21 mouse cellular contexts compared by ENCODE assay signal in the genomic region with DNA sequence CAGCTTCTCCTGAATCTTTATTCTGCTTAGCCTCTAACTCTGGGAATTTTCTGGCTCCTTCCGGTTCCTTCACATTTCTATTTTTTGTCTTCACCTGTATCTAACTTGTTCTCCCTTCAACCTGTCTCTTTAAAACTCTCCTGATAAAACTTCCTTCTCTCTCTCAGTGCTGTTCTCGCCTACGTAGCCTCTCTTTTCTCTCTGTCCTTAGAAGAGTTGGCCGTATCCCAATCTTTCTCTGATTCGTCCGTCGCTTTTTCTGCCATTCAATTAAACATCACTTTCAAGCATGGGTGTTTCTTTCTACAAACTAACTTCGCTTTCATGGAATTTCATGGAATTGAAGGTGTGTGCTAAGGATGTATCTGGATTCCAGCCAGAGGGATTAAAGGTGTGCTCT.
DNase-seq lines count a peak whose midpoint lies in the region; ATAC-seq and TF ChIP-seq lines count a peak whose summit lies in the region.
"Had no signal": no experiment of that assay in that cellular context is flagged by ENCODE, and none has a peak within 500 bp of the region (broad histone marks: within the 10 kb centered on the region; RNA-seq: fewer than 3 reads in every experiment).

No protein-coding gene starts in this region.

- no peak overlapping the region for H3K9ac ChIP-seq in kidney, postnatal 0 days (ENCODE audit: low read depth, low read length)
- H3K9ac ChIP-seq: embryonic facial prominence, embryonic 13.5 days; embryonic facial prominence, embryonic 15.5 days; forebrain, embryonic 12.5 days had no signal

- no peak for TF ChIP-seq POLR2A in cortical plate, adult 2 months (IDR thresholded peaks at IDR 0.05; ENCODE audit: extremely low read depth, insufficient read depth, low read length)

- H3K9me3 ChIP-seq in kidney, postnatal 0 days (replicated peaks; ENCODE audit: low read length), result no peaks in the 10 kb centered on the region
- H3K9me3 ChIP-seq: embryonic facial prominence, embryonic 13.5 days; embryonic facial prominence, embryonic 15.5 days; forebrain, embryonic 10.5 days; forebrain, embryonic 12.5 days had no signal

- no peak overlapping the region for H3K4me3 ChIP-seq in kidney, postnatal 0 days (replicated peaks; ENCODE audit: low read depth, low read length)
- no peak overlapping the region for H3K4me3 ChIP-seq in cortical plate, adult 2 months (ENCODE audit: insufficient read depth, low read length)
- H3K4me3 ChIP-seq: embryonic facial prominence, embryonic 13.5 days; embryonic facial prominence, embryonic 15.5 days; erythroblast, embryonic 14.5 days; forebrain, embryonic 10.5 days; forebrain, embryonic 12.5 days had no signal

- WGBS in kidney, postnatal 0 days, result 84% methylated on average over 8 of the region's 8 CpGs

- 0 out of 2 replicates have a peak overlapping the region, but pooled peaks have one; percentile 5 for H3K27ac ChIP-seq in kidney, postnatal 0 days
- peak overlapping the region; percentile 42; the same call in 1 of the 2 replicates for H3K27ac ChIP-seq in cortical plate, adult 2 months (ENCODE audit: insufficient read depth, low read length)
- H3K27ac ChIP-seq: embryonic facial prominence, embryonic 13.5 days; embryonic facial prominence, embryonic 15.5 days; forebrain, embryonic 10.5 days; forebrain, embryonic 12.5 days had no signal

- H3K36me3 ChIP-seq in kidney, postnatal 0 days (ENCODE audit: insufficient read depth, low read length), result no peaks in the 10 kb centered on the region
- H3K36me3 ChIP-seq: embryonic facial prominence, embryonic 13.5 days; embryonic facial prominence, embryonic 15.5 days; forebrain, embryonic 10.5 days; forebrain, embryonic 12.5 days had no signal

- H3K4me1 ChIP-seq in kidney, postnatal 0 days (replicated peaks; ENCODE audit: insufficient read depth, low read length), result no peaks in the 10 kb centered on the region
- peaks cover 4% of the 10 kb centered on the region; the same call in 1 of the 2 replicates for H3K4me1 ChIP-seq in cortical plate, adult 2 months (ENCODE audit: control insufficient read depth, insufficient read depth, low read length)
- H3K4me1 ChIP-seq: embryonic facial prominence, embryonic 15.5 days; forebrain, embryonic 10.5 days; forebrain, embryonic 12.5 days had no signal

- no peaks in the 10 kb centered on the region for H3K27me3 ChIP-seq in kidney, postnatal 0 days (ENCODE audit: insufficient read depth, low read length)
- H3K27me3 ChIP-seq: embryonic facial prominence, embryonic 13.5 days; embryonic facial prominence, embryonic 15.5 days; forebrain, embryonic 12.5 days had no signal

- no peak overlapping the region for H3K4me2 ChIP-seq in kidney, postnatal 0 days (ENCODE audit: low read length)
- H3K4me2 ChIP-seq: embryonic facial prominence, embryonic 13.5 days; embryonic facial prominence, embryonic 15.5 days; forebrain, embryonic 12.5 days had no signal

- TF ChIP-seq CTCF in kidney, postnatal 0 days (IDR thresholded peaks at IDR 0.05; ENCODE audit: low read depth), result no peak
- TF ChIP-seq CTCF in cortical plate, adult 2 months (IDR thresholded peaks at IDR 0.05; ENCODE audit: extremely low read depth, insufficient read depth, low read length), result no peak

- no peak for DNase-seq in kidney, postnatal 0 days (ENCODE audit: low spot score)
- DNase-seq in kidney, adult 11 months, result no peak
- DNase-seq in brain, adult 2 months (ENCODE audit: low read depth, low spot score), result peak; percentile 54
- DNase-seq: adrenal gland, adult 2 months; adrenal gland, postnatal 10 days; adrenal gland, postnatal 25 days; cerebellum, adult 11-12 months; cerebellum, adult 2 months; cerebellum, adult 9-10 months; cerebellum, postnatal 10 days; cerebellum, postnatal 25 days; embryo, embryonic 11 days had no signal

- no peak for ATAC-seq in kidney, postnatal 0 days (replicated peaks; ENCODE audit: low FRiP score, low read depth)
- ATAC-seq in megakaryocyte-erythroid progenitor cell, adult 5-6 weeks (replicated peaks; ENCODE audit: low FRiP score, low TSS enrichment, poor library complexity, severe bottlenecking), result no peak
- ATAC-seq: forebrain, embryonic 14.5 days; forebrain, embryonic 16.5 days had no signal
